Mouse (Mus musculus): ENCODE measurements around the gene Pbx4.
A peak's percentile ranks its signal among the peaks of the same experiment; 100 is the strongest.

The Pbx4 gene

GRCm38 (mm10) chr8:69900895-69901451, 68.7 kb downstream of the Pbx4 start:
- no peak for DNase-seq (ENCODE audit: low spot score)

GRCm38 (mm10) chr8:69901484-69902162, 69.3 kb downstream of the Pbx4 start:
- peak; percentile 95 for DNase-seq (ENCODE audit: low spot score)

DNA sequence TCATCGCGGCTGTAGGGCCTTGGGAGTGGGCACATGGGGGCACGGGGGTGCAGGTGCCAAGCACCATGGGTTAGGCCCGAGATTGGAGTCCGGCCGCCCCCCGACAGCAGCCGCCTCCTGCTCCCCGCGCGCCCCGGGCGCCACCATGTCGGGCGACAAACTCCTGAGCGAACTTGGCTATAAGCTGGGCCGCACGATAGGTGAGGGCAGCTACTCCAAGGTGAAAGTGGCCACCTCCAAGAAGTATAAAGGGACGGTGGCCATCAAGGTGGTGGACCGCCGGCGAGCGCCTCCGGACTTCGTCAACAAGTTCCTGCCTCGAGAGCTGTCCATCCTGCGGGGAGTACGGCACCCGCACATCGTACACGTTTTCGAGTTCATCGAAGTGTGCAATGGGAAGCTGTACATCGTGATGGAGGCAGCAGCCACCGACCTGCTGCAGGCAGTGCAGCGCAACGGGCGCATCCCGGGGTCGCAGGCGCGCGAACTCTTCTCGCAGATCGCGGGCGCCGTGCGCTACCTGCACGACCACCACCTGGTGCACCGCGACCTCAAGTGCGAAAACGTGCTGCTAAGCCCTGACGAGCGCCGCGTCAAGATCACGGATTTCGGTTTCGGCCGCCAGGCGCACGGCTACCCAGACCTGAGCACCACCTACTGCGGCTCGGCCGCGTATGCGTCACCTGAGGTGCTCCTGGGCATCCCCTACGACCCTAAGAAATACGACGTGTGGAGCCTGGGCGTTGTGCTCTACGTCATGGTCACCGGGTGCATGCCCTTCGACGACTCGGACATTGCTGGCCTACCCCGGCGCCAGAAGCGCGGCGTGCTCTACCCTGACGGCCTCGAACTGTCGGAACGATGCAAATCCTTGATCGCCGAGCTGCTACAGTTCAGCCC, 70.1 kb downstream of the Pbx4 start, which contains the start of the genes Tssk6, Ndufa13 and Yjefn3:
Gene Tssk6, plus strand, starts transcription at position 22 of the 900 bp plus-strand sequence.
Gene Ndufa13, minus strand, starts transcription at position 396 of the 900 bp plus-strand sequence.
Gene Yjefn3, minus strand, starts transcription at position 550 of the 900 bp plus-strand sequence.
- DNase-seq (ENCODE audit: low spot score): peak; percentile 54

DNA sequence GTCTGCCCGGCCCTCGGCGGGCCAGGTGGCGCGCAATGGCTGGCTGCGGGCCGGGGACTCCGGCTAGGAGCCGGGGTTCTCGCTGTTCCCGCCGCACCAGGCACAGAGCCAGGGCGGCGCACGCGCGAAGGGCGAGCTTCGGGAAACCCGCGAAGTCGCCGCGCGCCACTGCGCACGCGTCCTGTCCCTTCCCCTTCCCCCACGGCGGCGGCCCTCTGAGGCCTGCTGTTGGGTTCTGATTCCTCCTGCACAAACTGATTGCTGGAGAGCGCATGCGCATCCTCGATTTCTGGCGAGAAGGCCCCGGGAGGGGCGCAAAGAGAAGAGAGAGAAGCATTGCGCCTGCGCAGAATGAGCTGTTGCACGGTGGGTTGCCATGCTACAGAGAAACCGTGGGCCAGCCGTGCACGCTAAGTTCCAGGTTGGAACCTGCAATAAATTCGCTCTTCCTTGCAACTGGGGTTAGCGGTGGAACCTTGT, 70.8 kb downstream of the Pbx4 start:
- peak; percentile 99 for DNase-seq (ENCODE audit: low spot score)

GRCm38 (mm10) chr8:69904096-69904495, 71.8 kb downstream of the Pbx4 start:
- no peak for DNase-seq (ENCODE audit: low spot score)

DNA sequence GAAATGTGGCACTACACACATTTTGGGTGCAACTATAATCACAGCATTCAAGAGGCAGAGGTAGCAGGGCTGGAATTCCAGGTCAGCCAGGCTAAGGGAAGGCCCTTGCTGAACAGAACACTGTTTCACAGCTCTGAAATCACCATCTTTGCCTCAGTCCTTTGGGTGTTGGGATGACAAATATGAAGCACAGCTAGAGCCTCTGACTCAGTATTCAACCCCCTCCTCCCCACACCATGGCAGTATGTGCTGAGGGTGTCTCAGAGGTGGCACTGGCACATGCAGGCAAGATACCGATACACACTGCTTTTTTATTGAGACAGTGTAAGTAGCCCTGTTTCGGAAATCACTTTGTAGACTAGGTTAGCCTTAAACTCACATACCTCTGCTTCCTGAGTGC, 74.0 kb downstream of the Pbx4 start:
- DNase-seq (ENCODE audit: low spot score): no peak

DNA sequence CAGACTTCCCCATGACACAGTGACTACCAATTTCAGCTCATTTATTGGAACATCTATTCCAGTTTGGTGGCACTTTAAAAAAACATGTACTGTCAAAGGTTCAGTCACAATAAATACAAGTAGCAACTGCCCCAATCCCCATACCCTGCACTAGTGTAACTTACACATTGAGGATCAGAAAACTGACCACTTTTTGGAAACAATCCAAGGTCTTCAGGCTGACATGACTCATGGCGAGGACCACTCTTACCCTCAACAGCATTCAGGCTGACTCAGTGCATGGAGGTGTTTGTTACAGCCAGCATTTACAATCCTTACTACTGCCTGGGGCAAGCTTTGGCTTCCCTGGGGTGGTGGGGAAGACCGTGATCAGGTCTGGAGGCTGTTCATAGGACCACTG, 74.8 kb downstream of the Pbx4 start:
- DNase-seq (ENCODE audit: low spot score): no peak

DNA sequence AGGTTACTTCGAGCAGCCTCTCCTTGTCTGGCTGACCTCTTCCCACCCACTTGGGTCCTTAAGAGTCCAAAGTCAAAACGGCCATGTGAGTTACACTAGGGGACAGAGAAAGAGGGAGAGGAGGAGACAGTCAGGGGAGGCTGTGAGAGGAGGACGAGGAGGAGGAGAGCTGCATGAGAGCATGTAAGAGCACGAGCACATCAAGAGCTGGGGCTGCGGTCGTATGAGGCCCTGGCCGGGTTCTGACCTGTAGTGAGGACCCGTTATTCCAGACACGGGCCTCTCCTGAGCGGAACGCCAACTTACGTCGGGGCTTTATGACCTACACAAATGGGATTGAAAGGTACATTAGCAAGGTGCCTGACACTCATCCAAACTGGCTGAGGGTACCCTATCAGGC, 79.6 kb downstream of the Pbx4 start:
- DNase-seq (ENCODE audit: low spot score): no peak

DNA sequence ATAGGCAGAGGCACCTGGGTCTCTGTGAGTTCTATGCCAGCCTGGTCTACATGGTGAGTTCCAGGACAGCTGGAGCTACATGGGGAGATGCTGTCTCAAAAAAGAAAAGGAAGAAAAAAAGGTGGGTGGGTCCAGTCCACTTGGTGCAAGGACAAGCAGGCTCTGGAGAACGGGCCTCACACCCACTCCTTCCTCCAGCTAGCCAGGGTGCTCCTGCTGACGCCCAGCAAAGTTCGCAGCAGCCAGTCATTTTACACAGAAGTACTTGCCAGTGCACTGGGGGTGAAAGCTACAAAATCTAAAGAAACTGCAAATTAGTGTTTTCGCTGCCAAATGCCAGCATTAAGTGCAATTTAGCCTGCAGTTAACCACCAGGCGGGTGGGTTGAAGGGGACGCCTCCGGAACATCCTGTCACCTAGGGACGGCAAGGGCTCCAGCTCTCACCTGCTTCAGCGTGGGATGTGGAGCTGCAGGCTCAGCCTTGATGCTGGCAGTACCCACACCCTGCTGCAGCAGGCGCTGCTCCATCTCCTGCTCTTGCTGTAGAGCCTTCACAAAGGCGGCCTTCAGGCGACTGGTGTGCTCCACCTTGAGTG, 80.3 kb downstream of the Pbx4 start:
- no peak for DNase-seq (ENCODE audit: low spot score)

DNA sequence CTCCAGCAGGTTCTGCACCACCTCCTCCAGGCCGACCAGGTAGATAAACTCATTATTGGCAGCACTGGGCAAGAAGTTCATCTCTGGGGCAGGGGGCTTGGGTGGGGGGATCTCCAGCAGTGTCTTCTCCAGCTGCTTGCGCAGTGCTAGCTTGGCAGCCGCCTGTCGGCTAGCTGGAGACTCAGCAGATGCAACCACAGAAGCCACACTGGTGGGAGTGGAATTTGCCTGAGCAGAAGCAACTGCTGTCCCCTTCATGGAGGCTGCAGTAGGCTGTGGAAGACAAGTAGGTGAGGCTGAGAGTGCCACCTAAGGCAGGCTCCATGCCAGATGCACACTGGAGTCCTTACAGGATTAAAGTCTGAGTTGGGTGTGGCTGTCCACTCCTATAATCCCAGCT, 82.2 kb downstream of the Pbx4 start:
- DNase-seq (ENCODE audit: low spot score): no peak

- no peak for DNase-seq (ENCODE audit: low spot score)
These were observed 83.5 kb downstream of the Pbx4 start for GRCm38 (mm10) chr8:69915748-69916147.

- no peak for DNase-seq (ENCODE audit: low spot score)
These were observed 86.2 kb downstream of the Pbx4 start for GRCm38 (mm10) chr8:69918506-69918905.

DNA sequence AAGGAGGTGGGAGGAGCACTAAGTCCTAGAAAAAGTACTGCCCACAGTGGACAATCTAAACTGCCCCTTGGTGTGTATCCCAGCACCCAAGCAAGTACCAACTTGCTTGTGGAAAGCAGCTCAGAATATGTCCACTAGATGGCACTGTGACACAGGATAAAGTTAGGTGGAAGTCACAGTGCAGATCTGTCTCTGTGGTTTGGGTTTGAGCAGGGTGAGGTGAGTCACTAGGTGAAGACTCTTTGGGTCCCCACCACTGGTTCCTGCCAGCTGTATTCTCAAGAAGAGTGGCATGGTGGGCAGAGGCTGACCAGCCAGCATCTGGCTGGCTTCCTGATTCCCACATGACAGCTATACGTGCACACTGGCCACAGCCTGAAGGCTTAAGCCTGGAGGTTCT, 86.7 kb downstream of the Pbx4 start:
- peak; percentile 87 for DNase-seq (ENCODE audit: low spot score)

DNA sequence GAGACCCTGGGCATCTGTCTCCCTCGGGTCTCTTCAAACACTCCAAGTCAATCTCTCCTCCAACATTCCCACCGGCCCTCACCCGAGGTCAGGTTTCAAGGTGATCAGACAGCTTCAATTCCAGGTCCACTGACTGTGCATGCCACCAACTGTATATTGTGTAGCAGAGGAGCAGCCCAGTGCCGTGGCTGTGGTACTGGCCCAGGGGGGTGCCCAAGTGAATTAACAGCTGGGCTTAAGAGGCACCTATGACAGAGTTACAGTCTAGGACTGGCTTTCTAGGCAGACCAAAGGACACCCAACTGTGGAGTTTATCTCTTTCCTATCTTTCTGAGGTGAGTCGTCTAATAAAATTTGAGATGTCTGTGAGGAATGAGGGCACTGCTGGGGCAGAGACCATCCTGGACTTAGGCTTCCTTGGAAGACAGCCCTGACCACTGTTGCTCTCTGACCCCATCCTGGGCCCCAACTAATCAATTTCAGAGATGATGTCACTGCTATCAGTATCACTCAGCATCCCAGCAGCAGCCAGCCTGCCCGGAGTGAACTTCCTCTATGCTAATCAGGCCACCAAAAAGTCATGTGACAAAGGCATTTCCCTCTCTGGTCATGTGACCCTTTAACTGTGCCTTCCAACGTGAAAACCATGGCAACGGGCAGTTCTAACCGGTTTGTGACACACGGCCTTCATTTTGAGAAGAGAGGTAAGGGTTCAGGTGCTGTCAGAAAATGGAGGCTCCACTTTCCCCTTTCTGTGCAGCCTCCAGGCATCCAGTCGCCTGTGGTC, 87.8 kb downstream of the Pbx4 start:
- DNase-seq (ENCODE audit: low spot score): peak; percentile 72

DNA sequence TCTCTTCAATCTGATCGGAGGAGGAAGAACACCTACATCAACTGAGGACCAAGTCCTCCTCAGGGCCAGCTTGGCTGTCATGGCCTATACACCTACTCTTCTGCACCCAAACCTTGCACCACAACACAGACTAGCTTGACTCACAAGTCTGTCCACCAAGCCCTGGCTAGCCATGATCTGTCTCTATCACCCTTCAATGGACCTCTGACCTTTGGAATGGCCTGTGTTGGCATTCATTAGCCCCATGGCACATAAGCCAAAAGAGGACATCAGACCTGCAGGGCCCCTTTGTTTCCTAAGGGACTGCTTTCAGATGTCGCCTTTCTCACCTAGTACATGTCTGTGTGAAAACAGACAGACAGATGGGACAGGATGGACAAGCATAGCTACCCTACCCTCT, 88.8 kb downstream of the Pbx4 start:
- DNase-seq (ENCODE audit: low spot score): no peak

Measured in c-Kit-positive CD71-positive TER-119-positive erythroid progenitor cells, embryonic 14.5 days (primary cell).